Mouse (Mus musculus): ENCODE results near the gene Stau1. TPM values are rescaled to one million over a fixed set of nuclear protein-coding genes. Genes with fewer than 3 reads are reported as not detected.

Gene Stau1
- polyA plus RNA-seq, 1 experiment from 2014 or later: 131 TPM

DNA sequence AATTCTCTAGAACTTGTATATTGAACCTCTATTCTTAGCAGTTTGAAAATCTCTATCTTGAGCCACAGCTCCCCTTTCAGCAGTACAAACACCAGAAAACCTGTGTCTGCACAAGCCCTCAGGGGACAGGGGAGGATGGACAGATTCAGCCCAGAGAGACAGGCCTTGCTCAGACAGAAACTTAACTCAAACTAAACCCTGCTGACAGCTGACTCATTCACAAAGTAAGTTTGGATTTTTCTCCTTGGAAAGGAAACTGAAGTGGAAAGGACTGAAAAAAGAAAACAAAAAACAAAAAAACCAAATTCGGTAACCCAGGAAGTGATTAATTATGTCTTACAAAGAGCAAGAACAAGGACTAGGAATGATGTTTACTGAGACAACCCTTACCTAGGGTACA lies 22.9 kb downstream of the Stau1 start:
- Histone ChIP-seq H3K4me2 (ENCODE audit: low read length) (no peak overlapping the region), H3K36me3 (ENCODE audit: control insufficient read depth, insufficient read depth) (no peaks in the 10 kb centered on the region), H3K27ac (ENCODE audit: low read length) (no peak overlapping the region), H3K27me3 (replicated peaks; ENCODE audit: control insufficient read depth, insufficient read depth, low read length) (no peaks in the 10 kb centered on the region), H3K4me1 (replicated peaks; ENCODE audit: control insufficient read depth, insufficient read depth, low read length) (peaks cover 11% of the 10 kb centered on the region), H3K9me3 (ENCODE audit: control insufficient read depth, low read length) (no peaks in the 10 kb centered on the region), H3K9ac (replicated peaks; ENCODE audit: low read depth, low read length) (no peak overlapping the region), H3K4me3 (replicated peaks; ENCODE audit: low read length) (no peak overlapping the region)
- 80% methylated on average over 1 of the region's 1 CpGs for WGBS
- ATAC-seq: no peak

- Histone ChIP-seq H3K36me3 (ENCODE audit: control insufficient read depth, insufficient read depth) (no peaks in the 10 kb centered on the region), H3K4me3 (replicated peaks; ENCODE audit: low read length) (no peak overlapping the region), H3K27ac (ENCODE audit: low read length) (no peak overlapping the region), H3K27me3 (replicated peaks; ENCODE audit: control insufficient read depth, insufficient read depth, low read length) (no peaks in the 10 kb centered on the region), H3K9me3 (ENCODE audit: control insufficient read depth, low read length) (no peaks in the 10 kb centered on the region), H3K4me1 (replicated peaks; ENCODE audit: control insufficient read depth, insufficient read depth, low read length) (no peaks in the 10 kb centered on the region), H3K9ac (replicated peaks; ENCODE audit: low read depth, low read length) (no peak overlapping the region), H3K4me2 (ENCODE audit: low read length) (no peak overlapping the region)
- 91% methylated on average over 2 of the region's 2 CpGs for WGBS
- ATAC-seq: no peak
These were observed 31.3 kb downstream of the Stau1 start for GRCm38 (mm10) chr2:166964773-166965172.

DNA sequence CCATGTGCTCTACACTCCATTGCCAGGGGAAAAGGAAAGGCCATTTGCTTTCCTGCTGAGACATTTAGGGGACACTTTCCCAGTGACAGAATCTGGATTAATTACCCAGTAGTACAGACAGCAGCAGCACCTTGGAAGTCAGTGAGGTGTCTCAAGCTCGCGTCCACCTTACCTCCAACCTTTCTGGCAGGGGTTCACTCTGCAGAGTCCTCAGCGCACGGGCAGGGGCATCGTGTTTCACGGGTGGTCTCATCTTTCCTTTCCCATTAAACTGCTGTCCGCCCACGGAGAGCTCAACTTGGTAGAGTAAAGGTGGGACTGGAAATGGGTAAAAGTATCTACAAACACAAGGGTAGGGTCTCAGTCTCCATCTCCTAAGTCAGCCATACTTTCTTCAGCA lies 32.8 kb downstream of the Stau1 start:
- H3K4me2 ChIP-seq (ENCODE audit: low read length): no peak overlapping the region
- no peaks in the 10 kb centered on the region for H3K4me1 ChIP-seq (replicated peaks; ENCODE audit: control insufficient read depth, insufficient read depth, low read length)
- H3K27me3 ChIP-seq (replicated peaks; ENCODE audit: control insufficient read depth, insufficient read depth, low read length): no peaks in the 10 kb centered on the region
- no peaks in the 10 kb centered on the region for H3K9me3 ChIP-seq (ENCODE audit: control insufficient read depth, low read length)
- 94% methylated on average over 8 of the region's 8 CpGs for WGBS
- no peak for ATAC-seq
- H3K4me3 ChIP-seq (replicated peaks; ENCODE audit: low read length): no peak overlapping the region
- no peak overlapping the region for H3K9ac ChIP-seq (replicated peaks; ENCODE audit: low read depth, low read length)
- peaks cover 5% of the 10 kb centered on the region for H3K36me3 ChIP-seq (ENCODE audit: control insufficient read depth, insufficient read depth)
- no peak overlapping the region for H3K27ac ChIP-seq (ENCODE audit: low read length)

DNA sequence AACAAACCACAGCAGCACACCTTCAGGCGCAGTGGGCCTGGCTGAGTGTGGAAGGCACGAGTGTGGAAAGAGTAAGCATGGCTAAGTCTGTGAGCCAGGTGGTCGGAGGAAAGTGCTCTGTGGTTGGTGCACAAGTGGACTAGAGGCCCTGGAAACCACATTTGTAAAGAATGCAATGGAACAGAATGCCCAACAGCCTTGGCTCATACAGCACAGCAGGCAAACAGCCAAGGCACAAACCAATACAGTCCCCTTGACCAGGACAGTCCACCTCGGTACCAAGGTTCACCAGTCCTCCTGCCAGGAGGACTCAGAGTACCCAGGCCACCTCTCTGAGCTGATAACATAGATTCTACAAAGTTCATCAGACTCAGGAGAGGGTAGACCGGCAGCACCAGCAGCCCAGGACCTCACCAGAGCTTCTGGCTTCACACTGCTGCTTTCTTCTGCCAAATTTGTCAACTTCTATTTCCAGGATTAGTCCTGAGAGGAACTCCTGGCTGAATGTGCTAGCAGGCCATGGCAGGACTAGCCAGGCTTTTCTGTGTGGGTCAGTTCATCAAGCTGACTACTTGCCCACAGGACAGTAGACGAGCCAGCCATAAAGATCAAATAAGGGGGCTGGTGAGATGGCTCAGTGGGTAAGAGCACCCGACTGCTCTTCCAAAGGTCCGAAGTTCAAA lies 35.3 kb downstream of the Stau1 start:
- H3K4me2 ChIP-seq (ENCODE audit: low read length): no peak overlapping the region
- 82% methylated on average over 8 of the region's 8 CpGs for WGBS
- no peaks in the 10 kb centered on the region for H3K4me1 ChIP-seq (replicated peaks; ENCODE audit: control insufficient read depth, insufficient read depth, low read length)
- no peak overlapping the region for H3K9ac ChIP-seq (replicated peaks; ENCODE audit: low read depth, low read length)
- peaks cover 7% of the 10 kb centered on the region for H3K36me3 ChIP-seq (ENCODE audit: control insufficient read depth, insufficient read depth)
- no peak for ATAC-seq
- H3K27me3 ChIP-seq (replicated peaks; ENCODE audit: control insufficient read depth, insufficient read depth, low read length): no peaks in the 10 kb centered on the region
- H3K9me3 ChIP-seq (ENCODE audit: control insufficient read depth, low read length): no peaks in the 10 kb centered on the region
- no peak overlapping the region for H3K27ac ChIP-seq (ENCODE audit: low read length)
- H3K4me3 ChIP-seq (replicated peaks; ENCODE audit: low read length): no peak overlapping the region

- ATAC-seq: no peak
- Histone ChIP-seq H3K36me3 (ENCODE audit: control insufficient read depth, insufficient read depth) (peaks cover 26% of the 10 kb centered on the region), H3K27ac (ENCODE audit: low read length) (no peak overlapping the region), H3K9me3 (ENCODE audit: control insufficient read depth, low read length) (no peaks in the 10 kb centered on the region), H3K27me3 (replicated peaks; ENCODE audit: control insufficient read depth, insufficient read depth, low read length) (no peaks in the 10 kb centered on the region), H3K9ac (replicated peaks; ENCODE audit: low read depth, low read length) (no peak overlapping the region), H3K4me2 (ENCODE audit: low read length) (no peak overlapping the region), H3K4me1 (replicated peaks; ENCODE audit: control insufficient read depth, insufficient read depth, low read length) (no peaks in the 10 kb centered on the region; the same call in 1 of the 2 replicates), H3K4me3 (replicated peaks; ENCODE audit: low read length) (no peak overlapping the region)
- WGBS: 57% methylated on average over 7 of the region's 7 CpGs
These were observed 39.3 kb downstream of the Stau1 start for GRCm38 (mm10) chr2:166956805-166957204.

- Histone ChIP-seq H3K36me3 (ENCODE audit: control insufficient read depth, insufficient read depth) (peaks cover 47% of the 10 kb centered on the region), H3K9ac (replicated peaks; ENCODE audit: low read depth, low read length) (no peak overlapping the region), H3K4me2 (ENCODE audit: low read length) (no peak overlapping the region), H3K4me3 (replicated peaks; ENCODE audit: low read length) (no peak overlapping the region), H3K27me3 (replicated peaks; ENCODE audit: control insufficient read depth, insufficient read depth, low read length) (no peaks in the 10 kb centered on the region), H3K4me1 (replicated peaks; ENCODE audit: control insufficient read depth, insufficient read depth, low read length) (peaks cover 8% of the 10 kb centered on the region), H3K9me3 (ENCODE audit: control insufficient read depth, low read length) (no peaks in the 10 kb centered on the region), H3K27ac (ENCODE audit: low read length) (no peak overlapping the region)
- ATAC-seq: no peak
- WGBS: 89% methylated on average over 6 of the region's 6 CpGs
These were observed 43.9 kb downstream of the Stau1 start for GRCm38 (mm10) chr2:166952151-166952550.

DNA sequence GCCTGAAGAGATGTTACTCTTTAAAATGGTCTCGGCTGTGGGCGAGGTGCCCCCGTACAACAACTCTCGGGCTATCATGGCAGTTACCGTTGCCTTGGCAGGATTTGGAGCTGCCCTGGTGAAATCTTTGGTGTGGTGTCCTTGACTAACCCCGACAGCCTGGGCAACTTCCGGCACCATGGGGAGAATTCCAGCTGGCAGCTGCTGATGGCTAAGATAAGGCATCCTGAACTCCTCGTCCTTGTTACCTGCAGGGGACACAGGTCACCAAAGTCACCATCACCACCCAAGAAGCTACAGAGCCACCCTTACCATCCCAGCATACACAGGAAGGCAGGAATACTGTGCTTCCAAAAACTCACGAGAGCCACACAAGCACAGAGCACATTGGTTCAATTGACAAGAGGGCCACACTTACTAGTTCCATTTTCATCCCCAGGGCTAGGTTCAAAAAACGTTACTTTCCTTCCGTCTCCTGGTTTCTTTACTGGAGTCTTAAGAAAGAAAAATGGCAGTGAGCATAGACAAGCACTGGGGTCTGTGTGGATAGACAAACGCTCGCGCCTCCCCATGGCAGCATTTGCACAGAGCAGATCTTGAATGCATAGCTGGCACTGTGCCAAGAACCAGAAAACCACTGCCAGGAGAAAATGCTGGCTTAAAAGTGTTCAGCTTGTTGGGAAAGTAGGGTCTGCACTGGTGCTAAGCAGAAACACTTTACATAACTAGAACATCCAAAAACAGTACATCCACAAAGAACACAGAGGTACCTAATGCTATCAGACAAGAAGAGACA lies 45.0 kb downstream of the Stau1 start:
- Histone ChIP-seq H3K27ac (ENCODE audit: low read length) (no peak overlapping the region), H3K9me3 (ENCODE audit: control insufficient read depth, low read length) (no peaks in the 10 kb centered on the region), H3K36me3 (ENCODE audit: control insufficient read depth, insufficient read depth) (peaks cover 55% of the 10 kb centered on the region), H3K4me2 (ENCODE audit: low read length) (no peak overlapping the region), H3K9ac (replicated peaks; ENCODE audit: low read depth, low read length) (no peak overlapping the region), H3K4me3 (replicated peaks; ENCODE audit: low read length) (no peak overlapping the region), H3K27me3 (replicated peaks; ENCODE audit: control insufficient read depth, insufficient read depth, low read length) (no peaks in the 10 kb centered on the region), H3K4me1 (replicated peaks; ENCODE audit: control insufficient read depth, insufficient read depth, low read length) (peaks cover 8% of the 10 kb centered on the region)
- ATAC-seq: 0 out of 2 replicates have a peak, but pooled peaks have one; percentile 64
- 62% methylated on average over 14 of the region's 14 CpGs for WGBS

DNA sequence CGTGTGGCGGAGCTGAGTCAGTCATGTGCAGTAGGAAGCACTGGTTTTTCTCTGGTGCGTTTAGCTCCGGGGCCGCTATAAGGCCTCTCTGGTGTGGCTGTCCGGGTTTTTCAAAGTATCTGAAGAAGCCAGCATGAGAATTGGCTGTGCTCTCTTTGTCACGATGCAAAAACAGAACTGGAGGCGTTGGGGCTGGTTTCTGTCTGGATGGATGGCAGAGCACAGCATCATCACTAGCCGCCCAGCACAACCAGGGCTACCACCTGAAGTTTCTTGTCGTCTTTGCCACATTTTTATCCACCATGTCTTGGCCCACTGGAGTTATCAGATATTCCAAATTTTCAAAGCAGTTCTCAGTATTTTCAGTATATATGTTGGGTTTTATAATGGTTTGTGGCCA lies 47.2 kb downstream of the Stau1 start:
- no peak overlapping the region for H3K4me3 ChIP-seq (replicated peaks; ENCODE audit: low read length)
- no peak overlapping the region for H3K4me2 ChIP-seq (ENCODE audit: low read length)
- H3K27me3 ChIP-seq (replicated peaks; ENCODE audit: control insufficient read depth, insufficient read depth, low read length): no peaks in the 10 kb centered on the region
- no peak overlapping the region for H3K9ac ChIP-seq (replicated peaks; ENCODE audit: low read depth, low read length)
- H3K9me3 ChIP-seq (ENCODE audit: control insufficient read depth, low read length): no peaks in the 10 kb centered on the region
- peaks cover 8% of the 10 kb centered on the region for H3K4me1 ChIP-seq (replicated peaks; ENCODE audit: control insufficient read depth, insufficient read depth, low read length)
- WGBS: 87% methylated on average over 10 of the region's 10 CpGs
- H3K27ac ChIP-seq (ENCODE audit: low read length): no peak overlapping the region
- peaks cover 57% of the 10 kb centered on the region for H3K36me3 ChIP-seq (ENCODE audit: control insufficient read depth, insufficient read depth)
- ATAC-seq: no peak

GRCm38 (mm10) chr2:166948246-166948645 lies 47.9 kb downstream of the Stau1 start:
- H3K36me3 ChIP-seq (ENCODE audit: control insufficient read depth, insufficient read depth): peaks cover 55% of the 10 kb centered on the region
- no peak overlapping the region for H3K9ac ChIP-seq (replicated peaks; ENCODE audit: low read depth, low read length)
- H3K27ac ChIP-seq (ENCODE audit: low read length): no peak overlapping the region
- no peaks in the 10 kb centered on the region for H3K9me3 ChIP-seq (ENCODE audit: control insufficient read depth, low read length)
- H3K4me2 ChIP-seq (ENCODE audit: low read length): no peak overlapping the region
- no peak overlapping the region for H3K4me3 ChIP-seq (replicated peaks; ENCODE audit: low read length)
- ATAC-seq: no peak
- H3K4me1 ChIP-seq (replicated peaks; ENCODE audit: control insufficient read depth, insufficient read depth, low read length): peaks cover 8% of the 10 kb centered on the region
- no peaks in the 10 kb centered on the region for H3K27me3 ChIP-seq (replicated peaks; ENCODE audit: control insufficient read depth, insufficient read depth, low read length)
- 79% methylated on average over 1 of the region's 1 CpGs for WGBS
